Mouse (Mus musculus): ENCODE data around the gene Vwa2. TPM values are rescaled to one million over a fixed set of nuclear protein-coding genes. Genes with fewer than 3 reads are reported as not detected.

Vwa2 gene
- polyA plus RNA-seq, 1 experiment from 2014 or later: 18.8 TPM

GRCm38 (mm10) chr19:56937911-56938310 is 63.9 kb downstream of the Vwa2 start:
- Histone ChIP-seq H3K4me2 (no peak overlapping the region), H3K9me3 (replicated peaks) (no peaks in the 10 kb centered on the region), H3K9ac (no peak overlapping the region), H3K27ac (no peak overlapping the region), H3K27me3 (no peaks in the 10 kb centered on the region), H3K36me3 (0 out of 2 replicates have a peak, but pooled peaks cover under 1% of the 10 kb centered on the region), H3K4me3 (replicated peaks) (no peak overlapping the region), H3K4me1 (peaks cover 17% of the 10 kb centered on the region; the same call in 1 of the 2 replicates)
- no peak for ATAC-seq (replicated peaks; ENCODE audit: low FRiP score)
- WGBS: 93% methylated on average over 5 of the region's 5 CpGs

GRCm38 (mm10) chr19:56939826-56940225 is 65.8 kb downstream of the Vwa2 start:
- Histone ChIP-seq H3K9ac (no peak overlapping the region), H3K27ac (peak overlapping the region; percentile 3; the same call in 1 of the 2 replicates), H3K27me3 (no peaks in the 10 kb centered on the region), H3K9me3 (replicated peaks) (0 out of 2 replicates have a peak, but pooled peaks cover 2% of the 10 kb centered on the region), H3K4me2 (no peak overlapping the region), H3K36me3 (0 out of 2 replicates have a peak, but pooled peaks cover 5% of the 10 kb centered on the region), H3K4me1 (peaks cover 27% of the 10 kb centered on the region), H3K4me3 (replicated peaks) (no peak overlapping the region)
- ATAC-seq (replicated peaks; ENCODE audit: low FRiP score): peak; percentile 64
- WGBS: 77% methylated on average over 9 of the region's 9 CpGs

DNA sequence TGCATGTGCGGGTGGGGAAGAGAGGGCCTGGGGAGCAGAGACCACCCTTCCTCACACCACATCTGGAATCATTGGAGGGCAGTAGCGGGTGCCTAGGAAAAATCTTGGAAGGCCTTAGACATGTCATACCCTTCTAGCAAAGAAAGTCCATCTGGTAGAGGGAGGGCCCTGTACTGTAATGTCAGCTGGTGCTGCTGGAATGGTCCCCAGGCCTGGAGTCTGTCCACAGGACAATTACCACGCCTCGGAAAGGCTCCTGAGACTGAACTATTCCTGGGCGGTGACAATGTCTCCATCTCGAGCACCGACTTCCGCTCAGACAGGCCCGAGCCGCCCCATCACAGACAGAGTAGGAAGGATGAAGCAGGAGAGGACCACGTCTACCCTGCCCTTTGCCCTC is 66.5 kb downstream of the Vwa2 start:
- ATAC-seq (replicated peaks; ENCODE audit: low FRiP score): no peak
- no peak overlapping the region for H3K9ac ChIP-seq
- peaks cover 30% of the 10 kb centered on the region for H3K4me1 ChIP-seq
- peak overlapping the region; percentile 3; the same call in 1 of the 2 replicates for H3K27ac ChIP-seq
- H3K27me3 ChIP-seq: no peaks in the 10 kb centered on the region
- H3K9me3 ChIP-seq (replicated peaks): 0 out of 2 replicates have a peak, but pooled peaks cover 2% of the 10 kb centered on the region
- 83% methylated on average over 11 of the region's 11 CpGs for WGBS
- H3K4me2 ChIP-seq: no peak overlapping the region
- H3K4me3 ChIP-seq (replicated peaks): no peak overlapping the region
- 0 out of 2 replicates have a peak, but pooled peaks cover 5% of the 10 kb centered on the region for H3K36me3 ChIP-seq

DNA sequence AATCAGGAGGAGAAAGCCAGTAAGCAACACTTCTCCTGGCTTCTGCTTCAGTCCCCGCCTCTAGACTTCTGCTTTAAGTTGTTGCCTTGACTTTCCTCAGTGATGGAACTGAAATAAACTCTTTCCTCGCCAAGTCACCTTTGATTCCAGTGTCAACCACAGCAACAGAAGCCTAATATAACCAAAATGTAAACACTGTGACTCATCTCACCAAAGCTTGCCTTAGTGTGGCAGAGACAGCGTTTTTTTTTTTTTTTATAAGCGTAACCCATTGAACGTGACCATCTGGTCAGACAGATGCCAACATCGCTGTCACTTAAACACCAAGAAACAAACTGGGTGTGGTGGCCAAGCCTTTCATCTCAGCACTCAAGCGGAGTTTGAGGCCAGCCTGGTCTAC is 68.2 kb downstream of the Vwa2 start:
- Histone ChIP-seq H3K9ac (no peak overlapping the region), H3K27me3 (no peaks in the 10 kb centered on the region), H3K4me3 (replicated peaks) (no peak overlapping the region), H3K27ac (no peak overlapping the region), H3K36me3 (0 out of 2 replicates have a peak, but pooled peaks cover 5% of the 10 kb centered on the region), H3K4me2 (no peak overlapping the region), H3K9me3 (replicated peaks) (0 out of 2 replicates have a peak, but pooled peaks cover 2% of the 10 kb centered on the region), H3K4me1 (peaks cover 25% of the 10 kb centered on the region)
- ATAC-seq (replicated peaks; ENCODE audit: low FRiP score): no peak
- WGBS: 87% methylated on average over 7 of the region's 7 CpGs

DNA sequence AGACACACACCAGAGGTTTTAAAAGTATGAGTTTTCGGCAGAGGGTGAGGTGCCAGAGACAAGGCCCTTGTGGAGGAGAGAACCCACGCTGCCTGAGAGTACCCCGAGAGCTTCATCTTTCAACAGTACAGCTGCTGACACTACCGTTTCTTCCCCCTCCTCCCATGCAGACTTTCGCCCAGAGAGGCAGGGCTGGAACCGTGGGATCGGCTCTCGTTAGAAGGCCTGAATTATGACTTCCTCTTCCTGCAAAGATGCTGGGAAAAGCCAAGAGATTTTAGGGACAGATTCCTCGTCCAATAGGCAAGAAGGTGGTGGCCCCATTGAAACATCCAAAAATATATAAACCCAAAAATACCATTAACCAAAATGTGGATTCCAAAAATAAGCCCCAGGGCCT is 70.2 kb downstream of the Vwa2 start:
- 30% methylated on average over 9 of the region's 9 CpGs for WGBS
- Histone ChIP-seq H3K4me1 (peaks cover 31% of the 10 kb centered on the region), H3K27ac (peak overlapping the region; percentile 70), H3K27me3 (no peaks in the 10 kb centered on the region), H3K9ac (no peak overlapping the region), H3K4me3 (replicated peaks) (no peak overlapping the region), H3K9me3 (replicated peaks) (0 out of 2 replicates have a peak, but pooled peaks cover 2% of the 10 kb centered on the region), H3K4me2 (no peak overlapping the region), H3K36me3 (0 out of 2 replicates have a peak, but pooled peaks cover 5% of the 10 kb centered on the region)
- ATAC-seq (replicated peaks; ENCODE audit: low FRiP score): no peak

GRCm38 (mm10) chr19:56944826-56945225 is 70.8 kb downstream of the Vwa2 start:
- ATAC-seq (replicated peaks; ENCODE audit: low FRiP score): no peak
- no peak overlapping the region for H3K4me3 ChIP-seq (replicated peaks)
- H3K9me3 ChIP-seq (replicated peaks): 0 out of 2 replicates have a peak, but pooled peaks cover 2% of the 10 kb centered on the region
- peak overlapping the region; percentile 70 for H3K27ac ChIP-seq
- no peak overlapping the region for H3K9ac ChIP-seq
- H3K4me2 ChIP-seq: no peak overlapping the region
- WGBS: 96% methylated on average over 3 of the region's 3 CpGs
- H3K4me1 ChIP-seq: peaks cover 27% of the 10 kb centered on the region
- no peaks in the 10 kb centered on the region for H3K27me3 ChIP-seq
- H3K36me3 ChIP-seq: 0 out of 2 replicates have a peak, but pooled peaks cover 5% of the 10 kb centered on the region

DNA sequence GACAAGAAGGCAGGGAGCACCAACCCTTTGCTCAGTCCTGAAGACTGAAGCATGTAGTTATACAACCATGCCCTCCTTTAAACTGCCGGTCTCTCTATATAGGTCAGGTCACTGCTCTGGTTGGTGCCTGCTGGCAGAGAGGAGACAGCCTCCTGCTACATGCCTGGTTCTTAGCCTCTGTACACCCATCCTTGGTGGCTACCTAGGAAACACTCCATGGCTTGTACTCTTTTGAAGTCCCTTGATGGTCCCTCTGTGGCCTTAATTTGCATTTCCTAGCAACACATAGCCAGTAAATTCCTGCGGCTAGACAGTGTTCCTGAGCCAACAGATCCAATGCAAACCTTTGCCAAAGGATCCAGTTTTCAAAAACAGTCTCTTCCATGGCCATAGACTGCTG is 71.6 kb downstream of the Vwa2 start:
- H3K27me3 ChIP-seq: no peaks in the 10 kb centered on the region
- no peak overlapping the region for H3K4me3 ChIP-seq (replicated peaks)
- 0 out of 2 replicates have a peak, but pooled peaks cover 2% of the 10 kb centered on the region for H3K9me3 ChIP-seq (replicated peaks)
- H3K9ac ChIP-seq: no peak overlapping the region
- peaks cover 23% of the 10 kb centered on the region for H3K4me1 ChIP-seq
- WGBS: 54% methylated on average over 2 of the region's 2 CpGs
- 0 out of 2 replicates have a peak, but pooled peaks cover 5% of the 10 kb centered on the region for H3K36me3 ChIP-seq
- H3K27ac ChIP-seq: 0 out of 2 replicates have a peak overlapping the region, but pooled peaks have one; percentile 70
- no peak overlapping the region for H3K4me2 ChIP-seq
- ATAC-seq (replicated peaks; ENCODE audit: low FRiP score): 0 out of 2 replicates have a peak, but pooled peaks have one; percentile 7

GRCm38 (mm10) chr19:56946277-56946676 is 72.2 kb downstream of the Vwa2 start:
- 0 out of 2 replicates have a peak, but pooled peaks cover 5% of the 10 kb centered on the region for H3K36me3 ChIP-seq
- H3K4me1 ChIP-seq: peaks cover 23% of the 10 kb centered on the region
- no peak overlapping the region for H3K4me2 ChIP-seq
- H3K4me3 ChIP-seq (replicated peaks): no peak overlapping the region
- WGBS: 94% methylated on average over 7 of the region's 7 CpGs
- no peak overlapping the region for H3K9ac ChIP-seq
- H3K27me3 ChIP-seq: no peaks in the 10 kb centered on the region
- no peak overlapping the region for H3K27ac ChIP-seq
- no peak for ATAC-seq (replicated peaks; ENCODE audit: low FRiP score)
- H3K9me3 ChIP-seq (replicated peaks): 0 out of 2 replicates have a peak, but pooled peaks cover 2% of the 10 kb centered on the region

DNA sequence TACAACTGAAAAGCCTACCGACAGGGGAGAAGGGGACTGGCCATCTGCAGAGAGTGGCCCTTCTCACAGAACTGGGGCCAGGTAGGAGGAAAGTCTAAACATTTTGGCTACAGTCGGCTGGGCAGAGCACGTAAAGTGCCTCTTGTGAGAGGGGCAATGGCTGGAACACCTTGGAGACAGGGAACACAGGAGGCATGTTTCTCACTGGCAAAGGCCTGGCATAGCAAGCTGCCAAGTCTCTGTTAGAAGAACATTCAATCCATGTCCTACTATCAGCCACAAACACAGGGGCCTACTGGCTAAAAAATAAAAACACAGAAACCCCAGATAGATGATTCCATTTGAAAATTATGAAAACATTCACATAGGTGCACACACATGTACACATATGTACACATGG is 72.7 kb downstream of the Vwa2 start:
- Histone ChIP-seq H3K9me3 (replicated peaks) (0 out of 2 replicates have a peak, but pooled peaks cover 2% of the 10 kb centered on the region), H3K27ac (no peak overlapping the region), H3K4me2 (no peak overlapping the region), H3K27me3 (no peaks in the 10 kb centered on the region), H3K36me3 (0 out of 2 replicates have a peak, but pooled peaks cover 5% of the 10 kb centered on the region), H3K9ac (no peak overlapping the region), H3K4me1 (peaks cover 23% of the 10 kb centered on the region), H3K4me3 (replicated peaks) (no peak overlapping the region)
- 73% methylated on average over 3 of the region's 3 CpGs for WGBS
- ATAC-seq (replicated peaks; ENCODE audit: low FRiP score): no peak

DNA sequence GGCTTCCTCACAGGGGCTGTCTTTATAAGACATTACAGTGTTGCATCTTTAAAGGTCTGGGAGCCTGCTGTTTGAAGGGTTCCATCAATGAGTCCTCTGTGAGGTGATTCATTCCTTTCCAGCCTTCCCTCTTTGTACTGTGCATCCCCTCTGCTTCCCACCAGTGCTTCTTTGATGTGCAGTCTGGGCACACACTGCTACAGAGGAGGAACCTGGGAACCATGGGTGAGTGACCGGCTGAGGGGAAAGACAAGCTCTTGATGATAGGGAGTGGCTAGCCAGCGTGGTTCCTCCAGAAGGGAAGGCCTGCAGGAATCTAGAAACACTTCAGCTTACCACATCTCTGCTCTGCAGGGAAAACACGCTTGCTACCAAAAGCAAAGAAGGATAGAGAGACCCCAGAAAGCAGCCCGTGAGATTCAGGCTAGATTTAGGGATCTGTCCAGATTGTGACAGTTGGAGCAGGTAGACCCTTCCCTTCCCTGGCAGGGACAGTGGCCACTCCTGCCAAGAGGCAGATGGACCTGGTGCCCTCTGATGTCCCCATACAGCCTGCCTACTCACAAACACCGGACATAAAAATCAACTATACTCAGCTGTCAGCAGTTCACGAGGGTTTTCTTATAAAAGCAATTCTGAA is 74.0 kb downstream of the Vwa2 start:
- Histone ChIP-seq H3K9ac (no peak overlapping the region), H3K4me2 (no peak overlapping the region), H3K36me3 (0 out of 2 replicates have a peak, but pooled peaks cover 3% of the 10 kb centered on the region), H3K4me3 (replicated peaks) (no peak overlapping the region), H3K4me1 (peaks cover 23% of the 10 kb centered on the region), H3K27me3 (no peaks in the 10 kb centered on the region), H3K9me3 (replicated peaks) (0 out of 2 replicates have a peak, but pooled peaks cover 2% of the 10 kb centered on the region), H3K27ac (no peak overlapping the region)
- 53% methylated on average over 6 of the region's 6 CpGs for WGBS
- no peak for ATAC-seq (replicated peaks; ENCODE audit: low FRiP score)

GRCm38 (mm10) chr19:56949868-56950267 is 75.8 kb downstream of the Vwa2 start:
- Histone ChIP-seq H3K9me3 (replicated peaks) (no peaks in the 10 kb centered on the region), H3K4me1 (peaks cover 19% of the 10 kb centered on the region), H3K9ac (no peak overlapping the region), H3K27ac (no peak overlapping the region), H3K27me3 (no peaks in the 10 kb centered on the region), H3K36me3 (no peaks in the 10 kb centered on the region), H3K4me3 (replicated peaks) (no peak overlapping the region), H3K4me2 (no peak overlapping the region)
- no peak for ATAC-seq (replicated peaks; ENCODE audit: low FRiP score)
- 59% methylated on average over 8 of the region's 8 CpGs for WGBS

GRCm38 (mm10) chr19:56950818-56951217 is 76.8 kb downstream of the Vwa2 start:
- Histone ChIP-seq H3K27me3 (no peaks in the 10 kb centered on the region), H3K9ac (no peak overlapping the region), H3K4me2 (no peak overlapping the region), H3K9me3 (replicated peaks) (no peaks in the 10 kb centered on the region), H3K4me1 (peaks cover 17% of the 10 kb centered on the region; the same call in 1 of the 2 replicates), H3K4me3 (replicated peaks) (no peak overlapping the region), H3K36me3 (no peaks in the 10 kb centered on the region), H3K27ac (no peak overlapping the region)
- no peak for ATAC-seq (replicated peaks; ENCODE audit: low FRiP score)
- WGBS: 81% methylated on average over 7 of the region's 7 CpGs
